Mouse (Mus musculus): ENCODE results near the gene 0610040J01Rik. TPM values are rescaled to one million over a fixed set of nuclear protein-coding genes. Genes with fewer than 3 reads are reported as not detected.

Gene 0610040J01Rik
- polyA plus RNA-seq, 1 experiment = 0.06 TPM

- Histone ChIP-seq H3K36me3 (ENCODE audit: control insufficient read depth, insufficient read depth, low read length) (no peaks in the 10 kb centered on the region), H3K27me3 (ENCODE audit: control insufficient read depth, insufficient read depth, low read length) (no peaks in the 10 kb centered on the region), H3K27ac (ENCODE audit: control insufficient read depth, insufficient read depth, low read depth, low read length) (no peak overlapping the region), H3K4me1 (ENCODE audit: control insufficient read depth, insufficient read depth, low read length) (no peaks in the 10 kb centered on the region), H3K4me3 (ENCODE audit: control insufficient read depth, low read depth, low read length) (no peak overlapping the region)
- no peak for TF ChIP-seq POLR2A (IDR thresholded peaks at IDR 0.05; ENCODE audit: control insufficient read depth, low read depth, low read length)
- no peak for TF ChIP-seq CTCF (IDR thresholded peaks at IDR 0.05; ENCODE audit: control insufficient read depth, insufficient read depth, insufficient replicate concordance, low read depth, low read length)
These were observed 9.7 kb downstream of the 0610040J01Rik start for GRCm38 (mm10) chr5:63821860-63822259.

- Histone ChIP-seq H3K4me3 (ENCODE audit: control insufficient read depth, low read depth, low read length) (no peak overlapping the region), H3K36me3 (ENCODE audit: control insufficient read depth, insufficient read depth, low read length) (no peaks in the 10 kb centered on the region), H3K27me3 (ENCODE audit: control insufficient read depth, insufficient read depth, low read length) (no peaks in the 10 kb centered on the region), H3K4me1 (ENCODE audit: control insufficient read depth, insufficient read depth, low read length) (no peaks in the 10 kb centered on the region), H3K27ac (ENCODE audit: control insufficient read depth, insufficient read depth, low read depth, low read length) (no peak overlapping the region)
- TF ChIP-seq POLR2A (IDR thresholded peaks at IDR 0.05; ENCODE audit: control insufficient read depth, low read depth, low read length) (no peak), CTCF (IDR thresholded peaks at IDR 0.05; ENCODE audit: control insufficient read depth, insufficient read depth, insufficient replicate concordance, low read depth, low read length) (no peak)
These were observed 11.5 kb downstream of the 0610040J01Rik start for GRCm38 (mm10) chr5:63823362-63824332.

- Histone ChIP-seq H3K36me3 (ENCODE audit: control insufficient read depth, insufficient read depth, low read length) (no peaks in the 10 kb centered on the region), H3K27me3 (ENCODE audit: control insufficient read depth, insufficient read depth, low read length) (no peaks in the 10 kb centered on the region), H3K27ac (ENCODE audit: control insufficient read depth, insufficient read depth, low read depth, low read length) (no peak overlapping the region), H3K4me3 (ENCODE audit: control insufficient read depth, low read depth, low read length) (no peak overlapping the region), H3K4me1 (ENCODE audit: control insufficient read depth, insufficient read depth, low read length) (no peaks in the 10 kb centered on the region)
- TF ChIP-seq POLR2A (IDR thresholded peaks at IDR 0.05; ENCODE audit: control insufficient read depth, low read depth, low read length) (no peak), CTCF (IDR thresholded peaks at IDR 0.05; ENCODE audit: control insufficient read depth, insufficient read depth, insufficient replicate concordance, low read depth, low read length) (no peak)
These were observed 12.6 kb downstream of the 0610040J01Rik start for GRCm38 (mm10) chr5:63824599-63825350.

GRCm38 (mm10) chr5:63825881-63826280, 13.7 kb downstream of the 0610040J01Rik start:
- no peaks in the 10 kb centered on the region for H3K4me1 ChIP-seq (ENCODE audit: control insufficient read depth, insufficient read depth, low read length)
- H3K27me3 ChIP-seq (ENCODE audit: control insufficient read depth, insufficient read depth, low read length) = no peaks in the 10 kb centered on the region
- no peak overlapping the region for H3K27ac ChIP-seq (ENCODE audit: control insufficient read depth, insufficient read depth, low read depth, low read length)

GRCm38 (mm10) chr5:63827006-63827405, 14.8 kb downstream of the 0610040J01Rik start:
- no peak overlapping the region for H3K4me3 ChIP-seq (ENCODE audit: control insufficient read depth, low read depth, low read length)
- no peaks in the 10 kb centered on the region for H3K36me3 ChIP-seq (ENCODE audit: control insufficient read depth, insufficient read depth, low read length)
- TF ChIP-seq CTCF (IDR thresholded peaks at IDR 0.05; ENCODE audit: control insufficient read depth, insufficient read depth, insufficient replicate concordance, low read depth, low read length) = no peak
- no peak for TF ChIP-seq POLR2A (IDR thresholded peaks at IDR 0.05; ENCODE audit: control insufficient read depth, low read depth, low read length)
- H3K27me3 ChIP-seq (ENCODE audit: control insufficient read depth, insufficient read depth, low read length) = no peaks in the 10 kb centered on the region
- H3K27ac ChIP-seq (ENCODE audit: control insufficient read depth, insufficient read depth, low read depth, low read length) = no peak overlapping the region
- H3K4me1 ChIP-seq (ENCODE audit: control insufficient read depth, insufficient read depth, low read length) = no peaks in the 10 kb centered on the region

More at GRCm38 (mm10) chr5:63825881-63826280, 13.7 kb downstream of the 0610040J01Rik start:
- Histone ChIP-seq H3K4me3 (ENCODE audit: control insufficient read depth, low read depth, low read length) (no peak overlapping the region), H3K36me3 (ENCODE audit: control insufficient read depth, insufficient read depth, low read length) (no peaks in the 10 kb centered on the region)
- TF ChIP-seq POLR2A (IDR thresholded peaks at IDR 0.05; ENCODE audit: control insufficient read depth, low read depth, low read length) (no peak), CTCF (IDR thresholded peaks at IDR 0.05; ENCODE audit: control insufficient read depth, insufficient read depth, insufficient replicate concordance, low read depth, low read length) (no peak)

GRCm38 (mm10) chr5:63827415-63828053, 15.4 kb downstream of the 0610040J01Rik start:
- Histone ChIP-seq H3K27me3 (ENCODE audit: control insufficient read depth, insufficient read depth, low read length) (no peaks in the 10 kb centered on the region), H3K4me3 (ENCODE audit: control insufficient read depth, low read depth, low read length) (no peak overlapping the region), H3K4me1 (ENCODE audit: control insufficient read depth, insufficient read depth, low read length) (no peaks in the 10 kb centered on the region), H3K36me3 (ENCODE audit: control insufficient read depth, insufficient read depth, low read length) (no peaks in the 10 kb centered on the region), H3K27ac (ENCODE audit: control insufficient read depth, insufficient read depth, low read depth, low read length) (no peak overlapping the region)
- TF ChIP-seq POLR2A (IDR thresholded peaks at IDR 0.05; ENCODE audit: control insufficient read depth, low read depth, low read length) (no peak), CTCF (IDR thresholded peaks at IDR 0.05; ENCODE audit: control insufficient read depth, insufficient read depth, insufficient replicate concordance, low read depth, low read length) (no peak)
